Mouse (Mus musculus): ENCODE results near the gene Foxd3. TPM values are rescaled to one million over a fixed set of nuclear protein-coding genes. Genes with fewer than 3 reads are reported as not detected.
A peak's percentile ranks its signal among the peaks of the same experiment; 100 is the strongest.

Gene Foxd3
- polyA plus RNA-seq, 1 experiment from 2014 or later, result 0.05 TPM

DNA sequence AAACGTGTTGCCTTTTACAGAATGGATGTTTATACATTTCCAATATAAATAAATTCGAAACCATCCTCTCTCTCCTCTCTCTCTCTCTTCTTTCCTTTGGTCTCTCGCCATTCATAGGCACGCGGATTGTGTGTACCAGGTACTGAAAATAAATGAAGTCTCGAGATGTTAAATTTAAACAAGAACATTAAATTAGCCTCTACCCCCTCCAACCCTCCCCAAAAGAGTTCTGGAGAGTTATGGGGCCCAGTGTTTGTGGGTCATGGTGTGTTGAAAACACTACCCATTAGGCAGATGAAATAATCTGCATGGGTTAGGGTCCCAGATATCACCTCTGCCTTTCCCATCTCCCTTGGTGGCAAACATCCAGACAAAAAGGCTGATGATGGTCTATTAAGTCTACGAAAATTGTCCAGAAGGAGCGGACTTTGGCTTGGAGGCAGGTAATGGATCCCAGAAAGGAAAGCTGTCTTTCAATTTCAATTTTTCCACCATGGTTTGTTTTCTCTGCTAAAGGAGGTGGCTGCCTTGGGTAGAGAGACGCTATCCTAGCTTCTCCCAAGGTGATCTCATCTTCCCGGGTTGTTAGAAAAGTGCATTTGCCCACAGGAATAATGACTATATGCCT is 4.2 kb upstream of the Foxd3 start:
- no peak for TF ChIP-seq CTCF (IDR thresholded peaks at IDR 0.05; ENCODE audit: low read depth)
- no peaks in the 10 kb centered on the region for H3K9me3 ChIP-seq (replicated peaks; ENCODE audit: low read length)
- H3K36me3 ChIP-seq (ENCODE audit: insufficient read depth, low read length), result no peaks in the 10 kb centered on the region
- DNase-seq (ENCODE audit: low spot score) (no peak), ATAC-seq (replicated peaks; ENCODE audit: low FRiP score, low read depth) (no peak)
- no peak overlapping the region for H3K4me3 ChIP-seq (replicated peaks; ENCODE audit: low read depth, low read length)
- 13% methylated on average over 10 of the region's 10 CpGs for whole genome bisulfite sequencing
- no peak overlapping the region for H3K27ac ChIP-seq
- H3K4me1 ChIP-seq (replicated peaks; ENCODE audit: insufficient read depth, low read length), result peaks cover 4% of the 10 kb centered on the region; the same call in 1 of the 2 replicates
- H3K9ac ChIP-seq (ENCODE audit: low read depth, low read length), result no peak overlapping the region
- H3K27me3 ChIP-seq (ENCODE audit: insufficient read depth, low read length), result peaks cover 91% of the 10 kb centered on the region
- no peak overlapping the region for H3K4me2 ChIP-seq (ENCODE audit: low read length)

DNA sequence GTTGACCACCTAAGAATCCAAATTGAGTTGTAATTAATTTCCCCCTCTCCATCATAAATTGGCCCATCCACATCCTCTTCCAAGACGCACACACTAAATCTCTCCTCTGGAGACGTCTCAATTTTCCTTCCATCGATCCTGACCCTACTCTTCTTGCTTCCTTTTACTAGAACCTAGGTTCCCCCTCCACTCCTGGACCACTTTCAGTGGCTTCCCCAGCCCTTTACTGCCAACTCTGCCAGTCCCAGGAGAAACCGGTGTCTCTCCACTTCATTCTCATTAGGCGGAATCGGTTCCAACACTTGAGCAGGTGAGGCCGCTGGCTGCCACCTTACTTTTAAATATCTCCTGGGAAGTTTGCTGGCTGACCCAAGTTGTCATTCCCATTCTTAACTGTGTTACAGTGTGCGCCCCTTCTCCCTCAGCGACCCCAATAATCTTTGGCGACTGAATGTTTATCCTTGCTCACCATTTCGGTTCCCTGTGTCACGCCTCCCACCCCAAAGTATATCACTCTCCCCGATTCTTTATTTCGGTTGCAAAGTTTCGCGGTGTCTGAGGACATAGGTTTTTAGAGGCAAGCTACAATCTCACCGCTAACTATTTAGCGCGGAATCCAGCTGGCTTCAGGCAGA is 3.4 kb upstream of the Foxd3 start:
- 0 out of 2 replicates have a peak overlapping the region, but pooled peaks have one; percentile 7 for H3K4me3 ChIP-seq (replicated peaks; ENCODE audit: low read depth, low read length)
- H3K9ac ChIP-seq (ENCODE audit: low read depth, low read length), result no peak overlapping the region
- ATAC-seq (replicated peaks; ENCODE audit: low FRiP score, low read depth) (no peak), DNase-seq (ENCODE audit: low spot score) (no peak)
- no peak overlapping the region for H3K4me2 ChIP-seq (ENCODE audit: low read length)
- H3K27ac ChIP-seq, result no peak overlapping the region
- no peak for TF ChIP-seq CTCF (IDR thresholded peaks at IDR 0.05; ENCODE audit: low read depth)
- H3K4me1 ChIP-seq (replicated peaks; ENCODE audit: insufficient read depth, low read length), result peaks cover 10% of the 10 kb centered on the region; the same call in 1 of the 2 replicates
- H3K9me3 ChIP-seq (replicated peaks; ENCODE audit: low read length), result no peaks in the 10 kb centered on the region
- H3K27me3 ChIP-seq (ENCODE audit: insufficient read depth, low read length), result peaks cover 97% of the 10 kb centered on the region
- WGBS, result 2% methylated on average over 19 of the region's 19 CpGs
- no peaks in the 10 kb centered on the region for H3K36me3 ChIP-seq (ENCODE audit: insufficient read depth, low read length)

- Histone ChIP-seq H3K4me1 (replicated peaks; ENCODE audit: insufficient read depth, low read length) (peaks cover 12% of the 10 kb centered on the region; the same call in 1 of the 2 replicates), H3K9me3 (replicated peaks; ENCODE audit: low read length) (no peaks in the 10 kb centered on the region), H3K9ac (ENCODE audit: low read depth, low read length) (no peak overlapping the region), H3K4me3 (replicated peaks; ENCODE audit: low read depth, low read length) (0 out of 2 replicates have a peak overlapping the region, but pooled peaks have one; percentile 7), H3K36me3 (ENCODE audit: insufficient read depth, low read length) (no peaks in the 10 kb centered on the region), H3K4me2 (ENCODE audit: low read length) (no peak overlapping the region), H3K27me3 (ENCODE audit: insufficient read depth, low read length) (peaks cover 97% of the 10 kb centered on the region), H3K27ac (no peak overlapping the region)
- DNase-seq (ENCODE audit: low spot score) (no peak), ATAC-seq (replicated peaks; ENCODE audit: low FRiP score, low read depth) (no peak)
- no peak for TF ChIP-seq CTCF (IDR thresholded peaks at IDR 0.05; ENCODE audit: low read depth)
- 2% methylated on average over 25 of the region's 25 CpGs for WGBS
Observed at GRCm38 (mm10) chr4:99653216-99653607, 2.9 kb upstream of the Foxd3 start.

GRCm38 (mm10) chr4:99653608-99654221 is 2.4 kb upstream of the Foxd3 start:
- ATAC-seq (replicated peaks; ENCODE audit: low FRiP score, low read depth), result no peak

GRCm38 (mm10) chr4:99654621-99655296 is 1.3 kb upstream of the Foxd3 start:
- Histone ChIP-seq H3K9me3 (replicated peaks; ENCODE audit: low read length) (no peaks in the 10 kb centered on the region), H3K9ac (ENCODE audit: low read depth, low read length) (no peak overlapping the region), H3K4me2 (ENCODE audit: low read length) (no peak overlapping the region), H3K27me3 (ENCODE audit: insufficient read depth, low read length) (peaks cover 81% of the 10 kb centered on the region), H3K27ac (no peak overlapping the region), H3K36me3 (ENCODE audit: insufficient read depth, low read length) (no peaks in the 10 kb centered on the region), H3K4me3 (replicated peaks; ENCODE audit: low read depth, low read length) (no peak overlapping the region), H3K4me1 (replicated peaks; ENCODE audit: insufficient read depth, low read length) (peaks cover 12% of the 10 kb centered on the region; the same call in 1 of the 2 replicates)
- no peak for ATAC-seq (replicated peaks; ENCODE audit: low FRiP score, low read depth)
- WGBS, result 3% methylated on average over 27 of the region's 27 CpGs
- no peak for DNase-seq (ENCODE audit: low spot score)
- TF ChIP-seq CTCF (IDR thresholded peaks at IDR 0.05; ENCODE audit: low read depth), result no peak

More at GRCm38 (mm10) chr4:99653608-99654221, 2.4 kb upstream of the Foxd3 start:
- no peak overlapping the region for H3K4me3 ChIP-seq (replicated peaks; ENCODE audit: low read depth, low read length)
- no peaks in the 10 kb centered on the region for H3K36me3 ChIP-seq (ENCODE audit: insufficient read depth, low read length)
- H3K27me3 ChIP-seq (ENCODE audit: insufficient read depth, low read length), result peaks cover 92% of the 10 kb centered on the region
- no peak overlapping the region for H3K9ac ChIP-seq (ENCODE audit: low read depth, low read length)
- H3K4me2 ChIP-seq (ENCODE audit: low read length), result no peak overlapping the region
- WGBS, result 3% methylated on average over 36 of the region's 36 CpGs
- no peaks in the 10 kb centered on the region for H3K9me3 ChIP-seq (replicated peaks; ENCODE audit: low read length)
- peaks cover 12% of the 10 kb centered on the region; the same call in 1 of the 2 replicates for H3K4me1 ChIP-seq (replicated peaks; ENCODE audit: insufficient read depth, low read length)
- DNase-seq (ENCODE audit: low spot score), result no peak
- H3K27ac ChIP-seq, result no peak overlapping the region
- TF ChIP-seq CTCF (IDR thresholded peaks at IDR 0.05; ENCODE audit: low read depth), result no peak
